Mouse (Mus musculus) macrophage (primary cell): ENCODE measurements around the gene Nfe2l3. TPM values are rescaled to one million over a fixed set of nuclear protein-coding genes. Genes with fewer than 3 reads are reported as not detected.

Experiments used
- H3K27ac ChIP-seq: fragments of 350-480 bp; formaldehyde crosslinking; 2 replicates; pipeline ENCODE4 v1.9.0; 2021
- H3K36me3 ChIP-seq: fragments of 350-480 bp; formaldehyde crosslinking; 2 replicates; pipeline ENCODE4 v1.9.0; 2021; ENCODE audit errors: inconsistent target
- H3K4me3 ChIP-seq: fragments of 350-480 bp; formaldehyde crosslinking; 2 replicates; pipeline ENCODE4 v1.9.0; 2021; ENCODE audit errors: inconsistent target
- H3K79me2 ChIP-seq: fragments of 350-480 bp; formaldehyde crosslinking; 2 replicates; pipeline ENCODE4 v1.9.0; 2021; ENCODE audit errors: inconsistent target
- WGBS: methylation state at CpG from one replicate; pipeline ENCODE4 v1.1.7; 2026; ENCODE audit warnings: inconsistent platforms; ENCODE audit not compliant: missing documents; 5-methylcytosine and 5-hydroxymethylcytosine counted together
- polyA plus RNA-seq: library from polyadenylated mRNA; stranded (reverse); fragments of 250-400 nt; gene quantifications from 3 replicates; pipeline ENCODE4 v1.2.4, GENCODE M21; 2018; ENCODE audit warnings: inconsistent platforms

Gene Nfe2l3
- polyA plus RNA-seq, 1 experiment from 2014 or later: not detected

- no peaks in the 10 kb centered on the region for H3K79me2 ChIP-seq
- no peak overlapping the region for H3K4me3 ChIP-seq
These were observed 15.0 kb upstream of the Nfe2l3 start for GRCm38 (mm10) chr6:51417306-51417936.

GRCm38 (mm10) chr6:51423466-51424122 lies 8.9 kb upstream of the Nfe2l3 start:
- Histone ChIP-seq H3K4me3 (no peak overlapping the region), H3K27ac (no peak overlapping the region), H3K79me2 (no peaks in the 10 kb centered on the region), H3K36me3 (no peaks in the 10 kb centered on the region)
- 66% methylated on average over 11 of the region's 11 CpGs for WGBS

More at GRCm38 (mm10) chr6:51417306-51417936, 15.0 kb upstream of the Nfe2l3 start:
- Histone ChIP-seq H3K36me3 (no peaks in the 10 kb centered on the region), H3K27ac (no peak overlapping the region)
- 83% methylated on average over 4 of the region's 4 CpGs for WGBS

GRCm38 (mm10) chr6:51424537-51424936 lies 7.9 kb upstream of the Nfe2l3 start:
- Histone ChIP-seq H3K36me3 (no peaks in the 10 kb centered on the region), H3K4me3 (no peak overlapping the region), H3K27ac (no peak overlapping the region), H3K79me2 (no peaks in the 10 kb centered on the region)
- WGBS: 89% methylated on average over 1 of the region's 2 CpGs

- H3K4me3 ChIP-seq: no peak overlapping the region
- no peaks in the 10 kb centered on the region for H3K79me2 ChIP-seq
- H3K27ac ChIP-seq: no peak overlapping the region
- WGBS: 46% methylated on average over 7 of the region's 7 CpGs
- H3K36me3 ChIP-seq: no peaks in the 10 kb centered on the region
These were observed 1.8 kb downstream of the Nfe2l3 start for GRCm38 (mm10) chr6:51434270-51434669.

DNA sequence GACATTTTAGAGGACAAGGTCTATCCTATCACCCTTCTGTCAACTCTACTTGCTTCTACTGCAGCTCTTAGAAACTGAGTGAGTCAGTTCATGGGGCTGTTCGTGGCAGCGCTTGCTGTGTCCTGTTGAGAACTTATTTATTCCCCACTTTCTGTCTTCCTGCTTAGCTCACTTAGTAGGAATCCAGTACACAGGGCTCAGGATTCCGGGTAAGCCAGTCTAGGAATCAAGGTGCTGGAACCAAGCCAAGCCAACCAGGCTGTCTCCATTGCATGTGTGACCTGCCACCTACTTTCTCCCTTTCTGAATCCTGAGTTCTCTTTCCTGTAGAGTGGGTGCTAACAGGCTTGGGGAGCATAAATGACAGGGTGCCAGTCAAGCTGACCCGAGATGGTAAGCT lies 5.2 kb downstream of the Nfe2l3 start:
- H3K79me2 ChIP-seq: no peaks in the 10 kb centered on the region
- H3K27ac ChIP-seq: no peak overlapping the region
- no peak overlapping the region for H3K4me3 ChIP-seq
- no peaks in the 10 kb centered on the region for H3K36me3 ChIP-seq
- WGBS: 79% methylated on average over 4 of the region's 4 CpGs

DNA sequence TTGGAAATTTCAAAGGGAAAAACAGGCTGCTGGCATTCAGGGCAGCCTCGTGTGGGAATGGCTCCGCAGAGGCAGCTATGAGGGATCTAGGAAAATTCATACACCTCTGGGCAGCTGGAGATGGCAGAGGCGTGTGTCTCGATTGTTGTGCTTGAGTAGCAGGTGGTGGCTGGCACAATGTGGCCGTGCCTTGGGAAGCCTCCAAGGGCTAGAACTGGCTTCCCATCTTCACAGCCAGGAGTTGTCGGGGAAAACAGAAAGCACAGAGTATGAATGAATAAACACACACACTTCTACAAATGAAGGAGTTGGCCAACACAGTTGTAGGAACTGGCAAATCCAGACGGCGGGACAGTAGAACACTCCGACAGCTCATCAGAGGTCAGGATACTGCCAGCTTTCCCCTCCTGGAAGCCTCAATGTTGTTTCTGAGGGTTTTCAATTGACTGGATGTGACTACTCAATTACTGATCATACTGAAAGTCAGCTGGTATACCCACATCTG lies 6.4 kb downstream of the Nfe2l3 start:
- WGBS: 92% methylated on average over 9 of the region's 9 CpGs
- H3K4me3 ChIP-seq: no peak overlapping the region
- no peaks in the 10 kb centered on the region for H3K36me3 ChIP-seq
- H3K27ac ChIP-seq: no peak overlapping the region
- H3K79me2 ChIP-seq: no peaks in the 10 kb centered on the region

DNA sequence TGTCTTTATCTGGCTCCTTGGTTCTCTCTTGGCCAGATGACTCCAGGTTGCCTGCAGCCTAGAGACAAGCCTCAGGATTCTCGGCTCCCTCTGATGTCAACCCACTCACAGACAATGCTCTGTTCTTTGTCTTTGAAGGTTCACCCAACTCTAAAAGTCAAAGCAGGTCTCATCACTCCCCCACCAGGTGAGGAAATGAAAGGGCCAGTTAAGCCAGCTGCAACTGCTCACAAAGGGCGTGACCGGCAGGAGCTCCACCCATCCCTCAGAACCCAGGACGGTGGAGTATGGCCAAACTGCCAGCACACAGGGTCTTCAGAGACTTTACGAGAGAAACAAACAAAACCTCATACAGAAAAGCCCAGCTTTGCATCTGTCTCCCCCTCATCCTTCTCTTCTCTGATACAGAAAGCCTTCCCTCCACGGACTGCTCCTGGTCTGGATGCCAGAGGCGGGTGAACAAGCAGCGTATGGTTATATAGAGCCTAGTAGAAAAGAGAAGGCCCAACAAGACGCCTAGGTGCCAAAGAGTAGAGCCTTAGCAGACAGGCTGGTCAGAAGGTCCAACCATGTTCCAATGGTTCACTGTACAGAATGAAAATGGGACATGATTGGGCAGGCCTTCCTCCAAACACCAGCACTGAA lies 9.8 kb downstream of the Nfe2l3 start:
- Histone ChIP-seq H3K4me3 (no peak overlapping the region), H3K36me3 (no peaks in the 10 kb centered on the region), H3K79me2 (no peaks in the 10 kb centered on the region), H3K27ac (no peak overlapping the region)
- WGBS: 84% methylated on average over 9 of the region's 9 CpGs

GRCm38 (mm10) chr6:51452927-51453503 lies 20.5 kb downstream of the Nfe2l3 start:
- 76% methylated on average over 7 of the region's 7 CpGs for WGBS
- H3K4me3 ChIP-seq: no peak overlapping the region
- no peaks in the 10 kb centered on the region for H3K36me3 ChIP-seq
- no peak overlapping the region for H3K27ac ChIP-seq
- H3K79me2 ChIP-seq: no peaks in the 10 kb centered on the region

DNA sequence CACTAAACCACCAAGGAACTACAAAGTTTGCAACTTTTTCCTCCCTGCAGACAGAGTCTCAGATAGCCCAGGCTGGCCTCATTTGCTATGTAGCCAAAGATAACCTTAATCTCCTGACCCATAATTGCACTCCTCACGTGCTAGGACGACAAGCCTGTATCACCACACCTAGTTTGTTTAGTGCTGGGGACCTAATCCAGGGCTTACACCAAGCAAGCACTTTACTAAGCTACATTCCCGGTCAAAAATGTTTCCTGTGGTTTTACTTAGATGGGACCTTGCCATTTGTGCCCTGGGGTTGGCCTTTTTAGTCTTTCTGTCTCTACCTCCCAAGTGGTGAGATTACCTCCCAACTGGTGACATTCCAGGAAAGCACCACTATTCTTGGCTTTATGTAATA lies 22.5 kb downstream of the Nfe2l3 start:
- H3K36me3 ChIP-seq: peaks cover 4% of the 10 kb centered on the region
- H3K4me3 ChIP-seq: no peak overlapping the region
- no peaks in the 10 kb centered on the region for H3K79me2 ChIP-seq
- WGBS: 61% methylated on average over 3 of the region's 3 CpGs
- no peak overlapping the region for H3K27ac ChIP-seq

GRCm38 (mm10) chr6:51456198-51456597 lies 23.7 kb downstream of the Nfe2l3 start:
- H3K4me3 ChIP-seq: no peak overlapping the region

DNA sequence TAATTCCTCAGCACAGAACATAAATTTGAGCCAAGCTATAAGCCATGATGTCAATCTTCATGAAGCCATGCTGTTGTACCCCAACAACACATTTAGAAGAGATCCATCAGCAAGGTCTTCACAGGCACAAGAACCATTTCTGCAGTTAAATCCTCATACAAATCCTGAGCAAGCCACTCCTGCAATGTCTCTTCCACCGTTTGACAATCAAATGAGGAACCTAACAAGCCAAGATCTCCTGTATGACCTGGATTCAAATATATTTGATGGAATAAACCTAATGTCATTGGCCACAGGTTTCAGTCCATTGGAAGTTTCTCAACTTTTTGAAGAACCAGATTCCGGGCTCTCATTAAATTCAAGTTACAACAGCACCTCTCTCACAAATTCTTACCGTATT lies 24.8 kb downstream of the Nfe2l3 start:
- WGBS: 55% methylated on average over 2 of the region's 3 CpGs
- Histone ChIP-seq H3K4me3 (no peak overlapping the region), H3K36me3 (peaks cover 27% of the 10 kb centered on the region), H3K79me2 (peaks cover 1% of the 10 kb centered on the region), H3K27ac (no peak overlapping the region)

More at GRCm38 (mm10) chr6:51456198-51456597, 23.7 kb downstream of the Nfe2l3 start:
- Histone ChIP-seq H3K27ac (no peak overlapping the region), H3K36me3 (peaks cover 17% of the 10 kb centered on the region), H3K79me2 (no peaks in the 10 kb centered on the region)
- WGBS: 93% methylated on average over 1 of the region's 1 CpGs

- WGBS: 86% methylated on average over 8 of the region's 8 CpGs
- H3K79me2 ChIP-seq: peaks cover 7% of the 10 kb centered on the region
- H3K27ac ChIP-seq: no peak overlapping the region
- H3K4me3 ChIP-seq: no peak overlapping the region
- peaks cover 33% of the 10 kb centered on the region for H3K36me3 ChIP-seq
These were observed 25.4 kb downstream of the Nfe2l3 start for GRCm38 (mm10) chr6:51457770-51458387.

- Histone ChIP-seq H3K36me3 (peaks cover 44% of the 10 kb centered on the region), H3K79me2 (peaks cover 17% of the 10 kb centered on the region), H3K4me3 (no peak overlapping the region), H3K27ac (no peak overlapping the region)
- WGBS: 86% methylated on average over 2 of the region's 2 CpGs
These were observed 26.4 kb downstream of the Nfe2l3 start for GRCm38 (mm10) chr6:51458925-51459312.

DNA sequence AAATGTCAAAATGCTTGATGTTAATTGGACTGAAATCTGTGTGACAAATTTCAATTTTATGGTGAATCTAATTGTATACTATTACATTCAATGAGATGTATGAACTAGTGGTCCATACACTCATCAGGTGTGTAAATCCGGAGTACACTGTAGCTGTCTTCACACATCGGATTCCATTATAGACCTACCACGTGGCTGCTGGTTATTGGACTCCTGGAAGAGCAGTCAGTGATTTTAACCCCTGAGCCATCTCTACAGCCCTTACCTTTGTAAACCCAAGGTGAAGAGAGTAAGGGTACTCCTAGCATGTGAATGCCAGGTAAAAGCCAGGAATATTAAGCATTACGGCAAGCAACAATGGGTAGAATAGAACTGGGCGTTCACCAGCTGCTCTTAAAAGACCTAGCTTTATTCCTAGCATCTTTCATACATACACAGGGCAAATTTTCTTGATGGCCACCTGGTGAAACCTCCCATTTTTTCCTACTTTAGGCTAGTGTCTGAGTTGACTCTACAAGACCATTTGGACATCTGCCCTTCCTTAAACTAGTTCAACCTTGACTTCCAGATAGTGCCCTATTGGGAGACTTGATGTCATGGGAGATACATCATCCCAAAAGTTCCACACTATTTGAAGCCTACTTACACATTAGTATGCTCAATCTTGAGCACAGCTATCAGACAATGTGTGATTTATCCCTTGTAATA lies 27.0 kb downstream of the Nfe2l3 start:
- peaks cover 48% of the 10 kb centered on the region for H3K36me3 ChIP-seq
- H3K27ac ChIP-seq: no peak overlapping the region
- no peak overlapping the region for H3K4me3 ChIP-seq

More for the DNA sequence above, 27.0 kb downstream of the Nfe2l3 start:
- peaks cover 23% of the 10 kb centered on the region for H3K79me2 ChIP-seq
- 87% methylated on average over 5 of the region's 5 CpGs for WGBS
